Mouse (Mus musculus) stomach, postnatal 0 days (tissue): ENCODE results near the gene Zfp423. TPM values are rescaled to one million over a fixed set of nuclear protein-coding genes. Genes with fewer than 3 reads are reported as not detected.

Experiments used
- ATAC-seq: fragments of 200-750 bp; cut with Nextera tagmentation; 2 replicates; pipeline ENCODE4 v1.8.0; 2017; ENCODE audit not compliant: low FRiP score, low TSS enrichment
- DNase-seq: peaks from one replicate; pipeline ENCODE4 v3.0.0-alpha.2; 2016; ENCODE audit warnings: low spot score
- H3K27ac ChIP-seq: fragments of 300-500 bp; sonication (generic); replicated peaks from 2 replicates; pipeline ENCODE4 v1.5.1; 2014; ENCODE audit warnings: mild to moderate bottlenecking, control low read depth
- H3K27me3 ChIP-seq: fragments of 300-500 bp; sonication (generic); 2 replicates; pipeline ENCODE4 v1.6.1; 2014; ENCODE audit warnings: low read length; ENCODE audit not compliant: control insufficient read depth, insufficient read depth
- H3K36me3 ChIP-seq: fragments of 300-500 bp; sonication (generic); 2 replicates; pipeline ENCODE4 v1.6.1; 2014; ENCODE audit warnings: low read length, mixed read lengths; ENCODE audit not compliant: control insufficient read depth, insufficient read depth
- H3K4me1 ChIP-seq: fragments of 300-500 bp; sonication (generic); replicated peaks from 2 replicates; pipeline ENCODE4 v1.6.1; 2014; ENCODE audit warnings: antibody characterized with exemption; ENCODE audit not compliant: control insufficient read depth, insufficient read depth
- H3K4me2 ChIP-seq: fragments of 300-500 bp; sonication (generic); replicated peaks from 2 replicates; pipeline ENCODE4 v1.6.1; 2014; ENCODE audit warnings: low read depth, mild to moderate bottlenecking, control low read depth, moderate library complexity
- H3K4me3 ChIP-seq: fragments of 300-500 bp; sonication (generic); 2 replicates; pipeline ENCODE4 v1.5.1; 2014; ENCODE audit warnings: low read depth, low read length, control low read depth
- H3K9ac ChIP-seq: fragments of 300-500 bp; sonication (generic); 2 replicates; pipeline ENCODE4 v1.6.1; 2014; ENCODE audit warnings: mild to moderate bottlenecking, low read length, control low read depth, mixed read lengths
- H3K9me3 ChIP-seq: fragments of 300-500 bp; sonication (generic); 2 replicates; pipeline ENCODE4 v1.6.1; 2016; ENCODE audit warnings: low read length; ENCODE audit not compliant: control insufficient read depth
- CTCF ChIP-seq: IDR thresholded peaks from 2 replicates; pipeline ENCODE4 v1.5.1; 2016; ENCODE audit warnings: antibody characterized with exemption, low read depth, mild to moderate bottlenecking, moderate library complexity
- EP300 ChIP-seq: optimal IDR thresholded peaks from 2 replicates; pipeline ENCODE3; 2016; ENCODE audit warnings: antibody characterized with exemption
- WGBS: fragments of 180-500 bp; shearing (Covaris S2); extraction: QIAGEN DNeasy Blood & Tissue Kit; methylation state at CpG from one replicate; pipeline ENCODE4 v1.1.7; 2014; 5-methylcytosine and 5-hydroxymethylcytosine counted together
- polyA plus RNA-seq: library from polyadenylated mRNA; unstranded; fragments of >200 nt; fragmentation: Nextera tagmentation; extraction: Ambion mirVana; gene quantifications from 2 replicates; pipeline ENCODE4 v1.2.1, GENCODE M21; 2015

Gene Zfp423
- polyA plus RNA-seq, 1 experiment from 2014 or later = 2.6 TPM

DNA sequence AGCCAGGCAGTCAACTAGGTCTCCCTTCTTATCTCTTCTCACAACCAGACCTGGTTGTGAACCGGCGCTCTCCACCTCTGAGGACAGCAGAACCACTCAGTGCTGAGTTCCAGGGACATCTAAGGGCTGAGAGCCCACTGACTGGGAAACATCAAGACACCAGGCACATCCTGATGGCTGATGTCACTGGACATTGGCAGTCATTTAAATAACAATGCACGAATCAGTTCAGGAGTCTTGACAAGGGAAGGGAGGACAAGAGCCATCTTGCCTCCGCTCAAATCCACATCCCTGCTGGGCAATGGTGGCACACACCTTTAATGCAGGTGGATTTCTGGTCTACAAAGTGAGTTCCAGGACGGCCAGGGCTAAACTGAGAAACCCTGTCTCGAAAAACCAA, 92.8 kb downstream of the Zfp423 start:
- DNase-seq (no peak), ATAC-seq (no peak)
- no peaks in the 10 kb centered on the region for H3K36me3 ChIP-seq
- H3K9ac ChIP-seq = no peak overlapping the region
- no peaks in the 10 kb centered on the region for H3K27me3 ChIP-seq
- H3K9me3 ChIP-seq = no peaks in the 10 kb centered on the region
- 76% methylated on average over 6 of the region's 6 CpGs for WGBS
- no peak overlapping the region for H3K4me2 ChIP-seq
- H3K4me1 ChIP-seq = no peaks in the 10 kb centered on the region
- no peak overlapping the region for H3K27ac ChIP-seq
- H3K4me3 ChIP-seq = no peak overlapping the region
- TF ChIP-seq CTCF (no peak), EP300 (no peak)

GRCm38 (mm10) chr8:87864236-87864635, 95.2 kb downstream of the Zfp423 start:
- no peak overlapping the region for H3K27ac ChIP-seq
- no peaks in the 10 kb centered on the region for H3K36me3 ChIP-seq
- H3K4me1 ChIP-seq = no peaks in the 10 kb centered on the region
- H3K4me3 ChIP-seq = no peak overlapping the region
- H3K9ac ChIP-seq = no peak overlapping the region
- H3K4me2 ChIP-seq = no peak overlapping the region
- ATAC-seq (no peak), DNase-seq (no peak)
- H3K27me3 ChIP-seq = no peaks in the 10 kb centered on the region
- H3K9me3 ChIP-seq = no peaks in the 10 kb centered on the region
- WGBS = 70% methylated on average over 8 of the region's 8 CpGs
- TF ChIP-seq EP300 (no peak), CTCF (peak; percentile 20; the same call in 1 of the 2 replicates)

DNA sequence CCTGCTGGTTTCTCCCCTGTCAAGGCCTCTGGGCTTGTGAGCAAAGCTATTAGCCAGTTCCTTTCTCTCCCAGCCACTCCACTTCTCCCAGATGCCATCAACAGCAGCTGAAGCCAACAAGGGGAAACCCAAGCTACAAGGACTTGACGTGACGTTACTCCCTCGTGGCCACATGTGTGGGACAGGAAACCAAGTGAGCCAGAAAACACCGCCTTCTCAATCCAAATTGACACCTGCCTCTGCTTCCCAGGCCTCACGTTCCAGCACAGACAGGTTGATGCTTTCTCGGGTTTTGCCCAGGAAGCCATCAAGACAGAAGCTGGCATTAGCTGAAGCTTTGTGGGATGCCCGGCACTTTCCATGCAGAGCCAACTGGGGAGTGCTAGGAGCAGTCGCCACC, 96.3 kb downstream of the Zfp423 start:
- no peaks in the 10 kb centered on the region for H3K36me3 ChIP-seq
- DNase-seq = no peak
- no peak overlapping the region for H3K4me3 ChIP-seq

DNA sequence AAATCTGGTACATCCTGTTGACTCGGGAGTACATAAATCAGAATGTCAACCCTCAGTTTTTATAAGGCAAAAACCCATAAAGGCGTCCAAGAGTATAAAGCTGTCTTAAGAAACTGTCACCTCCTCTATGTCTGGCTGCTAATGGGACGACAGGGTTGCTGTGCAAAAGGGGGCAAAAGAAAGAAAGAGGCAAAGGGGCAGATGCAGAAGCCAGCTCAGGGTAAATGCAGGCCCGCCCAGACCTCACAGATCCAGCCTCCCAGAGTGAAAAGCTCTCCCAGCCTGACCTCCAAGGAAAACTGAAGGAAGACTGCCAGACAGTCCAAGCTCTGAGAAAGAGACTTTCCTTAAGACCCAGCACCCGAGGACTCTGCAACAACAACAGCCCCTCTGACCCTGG, 97.7 kb downstream of the Zfp423 start:
- ATAC-seq (peak; percentile 30; the same call in 1 of the 2 replicates), DNase-seq (no peak)
- H3K36me3 ChIP-seq = no peaks in the 10 kb centered on the region
- no peak overlapping the region for H3K4me3 ChIP-seq
- no peak for TF ChIP-seq EP300
- TF ChIP-seq CTCF = no peak
- H3K9me3 ChIP-seq = no peaks in the 10 kb centered on the region
- H3K27ac ChIP-seq = no peak overlapping the region; the same call in 1 of the 2 replicates
- no peak overlapping the region for H3K9ac ChIP-seq
- H3K27me3 ChIP-seq = no peaks in the 10 kb centered on the region
- WGBS = 28% methylated on average over 5 of the region's 5 CpGs
- H3K4me1 ChIP-seq = no peaks in the 10 kb centered on the region
- H3K4me2 ChIP-seq = no peak overlapping the region

More for the DNA sequence above, 96.3 kb downstream of the Zfp423 start:
- 88% methylated on average over 8 of the region's 8 CpGs for WGBS
- Histone ChIP-seq H3K4me2 (no peak overlapping the region), H3K27me3 (no peaks in the 10 kb centered on the region), H3K9ac (no peak overlapping the region), H3K27ac (no peak overlapping the region), H3K9me3 (no peaks in the 10 kb centered on the region), H3K4me1 (no peaks in the 10 kb centered on the region)
- ATAC-seq = no peak
- TF ChIP-seq CTCF (no peak), EP300 (no peak)

DNA sequence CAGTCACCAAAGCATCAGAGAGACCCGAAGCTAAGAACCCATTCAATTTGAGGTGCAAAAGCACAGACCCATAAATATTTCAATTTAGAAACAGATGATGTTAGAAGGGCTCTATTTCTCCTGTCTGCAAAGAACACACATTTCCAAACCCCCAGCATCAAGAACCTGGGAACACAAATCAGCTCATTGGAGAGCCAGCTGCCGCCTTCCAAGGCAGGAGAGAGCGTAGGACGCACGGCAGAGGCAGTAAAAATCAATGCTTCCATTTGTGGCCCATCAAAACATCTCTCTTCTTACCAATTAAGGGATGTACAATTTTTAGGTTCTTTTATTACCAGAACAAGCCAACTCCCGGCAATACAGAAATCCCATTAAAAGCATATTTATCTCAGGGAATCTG, 98.5 kb downstream of the Zfp423 start:
- WGBS = 66% methylated on average over 6 of the region's 6 CpGs
- H3K4me1 ChIP-seq = no peaks in the 10 kb centered on the region
- DNase-seq = no peak
- peak overlapping the region; percentile 30 for H3K27ac ChIP-seq
- H3K9ac ChIP-seq = no peak overlapping the region
- no peak for ATAC-seq
- no peaks in the 10 kb centered on the region for H3K27me3 ChIP-seq
- TF ChIP-seq CTCF = no peak
- no peak for TF ChIP-seq EP300
- H3K4me2 ChIP-seq = peak overlapping the region; percentile 31; the same call in 1 of the 2 replicates
- no peaks in the 10 kb centered on the region for H3K36me3 ChIP-seq
- H3K9me3 ChIP-seq = no peaks in the 10 kb centered on the region
- no peak overlapping the region for H3K4me3 ChIP-seq

DNA sequence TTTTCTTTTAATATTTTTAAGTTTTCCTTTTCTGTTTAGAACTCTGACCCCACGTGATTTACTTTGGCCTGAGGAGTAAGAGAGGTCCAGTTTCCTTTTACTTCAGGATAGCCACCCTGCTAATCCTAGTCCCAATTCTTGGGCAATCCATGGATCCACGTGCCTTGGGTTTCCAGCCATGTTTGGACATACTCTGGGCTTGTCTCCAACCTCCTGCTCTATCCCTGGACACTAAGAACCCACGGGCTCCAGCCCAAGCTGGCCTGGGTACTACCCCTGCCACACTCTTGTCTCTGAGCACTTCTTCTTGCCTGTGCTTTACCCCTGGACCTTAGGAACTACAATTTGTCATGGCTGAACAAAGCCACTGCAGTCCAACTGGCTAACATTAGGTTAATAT, 107.5 kb downstream of the Zfp423 start:
- TF ChIP-seq CTCF = no peak
- no peak for TF ChIP-seq EP300
- no peaks in the 10 kb centered on the region; the same call in 1 of the 2 replicates for H3K4me1 ChIP-seq
- no peaks in the 10 kb centered on the region for H3K9me3 ChIP-seq
- ATAC-seq (no peak), DNase-seq (no peak)
- no peaks in the 10 kb centered on the region for H3K36me3 ChIP-seq
- H3K9ac ChIP-seq = no peak overlapping the region
- WGBS = 54% methylated on average over 3 of the region's 3 CpGs
- H3K4me3 ChIP-seq = no peak overlapping the region
- H3K4me2 ChIP-seq = no peak overlapping the region
- H3K27me3 ChIP-seq = no peaks in the 10 kb centered on the region
- H3K27ac ChIP-seq = no peak overlapping the region
